Mouse (Mus musculus) spleen, adult 2 months (tissue): ENCODE measurements around the gene Megf6. TPM values are rescaled to one million over a fixed set of nuclear protein-coding genes. Genes with fewer than 3 reads are reported as not detected.

Experiments used
- DNase-seq, 2 experiments: peaks; one replicate each; pipeline versions ENCODE4 v3.0.0 to v3.0.0-alpha.2; 2012 to 2021; ENCODE audit warnings: low spot score in 2 of 2, low read depth in 1 of 2
- H3K27ac ChIP-seq: fragments of 200-500 bp; 2 replicates; pipeline ENCODE4 v1.5.1; 2012; ENCODE audit warnings: low read length, inconsistent platforms; ENCODE audit not compliant: insufficient read depth
- H3K27me3 ChIP-seq: fragments of 200-500 bp; 2 replicates; pipeline ENCODE4 v1.6.1; 2012; ENCODE audit warnings: mild to moderate bottlenecking, moderate library complexity, low read length, inconsistent platforms; ENCODE audit not compliant: control insufficient read depth, insufficient read depth
- H3K36me3 ChIP-seq: fragments of 200-500 bp; 2 replicates; pipeline ENCODE4 v1.6.1; 2012; ENCODE audit warnings: mild to moderate bottlenecking, low read length, inconsistent platforms; ENCODE audit not compliant: control insufficient read depth, insufficient read depth
- H3K4me1 ChIP-seq: fragments of 200-500 bp; 2 replicates; pipeline ENCODE4 v1.6.1; 2011; ENCODE audit warnings: inconsistent platforms; ENCODE audit not compliant: control insufficient read depth, insufficient read depth, insufficient read length
- H3K4me3 ChIP-seq: fragments of 200-500 bp; 2 replicates; pipeline ENCODE4 v1.5.1; 2011; ENCODE audit warnings: mild to moderate bottlenecking, inconsistent platforms; ENCODE audit not compliant: insufficient read depth, insufficient read length; ENCODE audit errors: extremely low read depth
- CTCF ChIP-seq: fragments of 200-500 bp; IDR thresholded peaks from 2 replicates; pipeline ENCODE4 v1.5.1; 2011; ENCODE audit warnings: mild to moderate bottlenecking, inconsistent platforms; ENCODE audit not compliant: insufficient read depth, insufficient read length, insufficient replicate concordance; ENCODE audit errors: extremely low read depth
- POLR2A ChIP-seq: fragments of 200-500 bp; IDR thresholded peaks from 2 replicates; pipeline ENCODE4 v1.6.1; 2011; ENCODE audit warnings: low read depth, low read length, inconsistent platforms
- WGBS: fragments of 180-500 bp; shearing (Covaris S2); methylation state at CpG from one replicate; pipeline ENCODE4 v1.1.7; 2018; 5-methylcytosine and 5-hydroxymethylcytosine counted together
- polyA plus RNA-seq: library from polyadenylated mRNA; depleted of rRNA; stranded (reverse); fragments of >200 nt; gene quantifications from 2 replicates; pipeline ENCODE4 v1.2.3, GENCODE M21; 2012

The Megf6 gene
- polyA plus RNA-seq, 1 experiment = 7.4 TPM

- 76% methylated on average over 11 of the region's 11 CpGs for WGBS
- no peak overlapping the region for H3K4me3 ChIP-seq
- no peaks in the 10 kb centered on the region for H3K36me3 ChIP-seq
- no peak for DNase-seq
- H3K4me1 ChIP-seq = no peaks in the 10 kb centered on the region
- no peak for TF ChIP-seq CTCF
- TF ChIP-seq POLR2A = no peak
- no peaks in the 10 kb centered on the region for H3K27me3 ChIP-seq
- no peak overlapping the region for H3K27ac ChIP-seq
Measured at GRCm38 (mm10) chr4:154186002-154186537, 15.5 kb downstream of the Megf6 start.

- Histone ChIP-seq H3K27ac (no peak overlapping the region), H3K4me3 (no peak overlapping the region), H3K4me1 (no peaks in the 10 kb centered on the region), H3K27me3 (no peaks in the 10 kb centered on the region), H3K36me3 (no peaks in the 10 kb centered on the region)
- 6% methylated on average over 8 of the region's 8 CpGs for WGBS
- DNase-seq = no peak
- TF ChIP-seq POLR2A = no peak
Measured at GRCm38 (mm10) chr4:154188948-154189347, 18.4 kb downstream of the Megf6 start.

- WGBS = 88% methylated on average over 6 of the region's 6 CpGs
Measured at GRCm38 (mm10) chr4:154197961-154198360, 27.4 kb downstream of the Megf6 start.

GRCm38 (mm10) chr4:154198377-154198961, 27.9 kb downstream of the Megf6 start:
- Histone ChIP-seq H3K4me3 (no peak overlapping the region), H3K36me3 (no peaks in the 10 kb centered on the region), H3K4me1 (no peaks in the 10 kb centered on the region), H3K27ac (no peak overlapping the region), H3K27me3 (no peaks in the 10 kb centered on the region)
- no peak for TF ChIP-seq POLR2A
- no peak for TF ChIP-seq CTCF
- no peak for DNase-seq
- 78% methylated on average over 7 of the region's 7 CpGs for WGBS

More at GRCm38 (mm10) chr4:154197961-154198360, 27.4 kb downstream of the Megf6 start:
- no peak for TF ChIP-seq CTCF
- TF ChIP-seq POLR2A = no peak
- H3K36me3 ChIP-seq = no peaks in the 10 kb centered on the region
- no peak overlapping the region for H3K27ac ChIP-seq
- DNase-seq = no peak
- H3K4me1 ChIP-seq = no peaks in the 10 kb centered on the region
- no peaks in the 10 kb centered on the region for H3K27me3 ChIP-seq
- H3K4me3 ChIP-seq = no peak overlapping the region

GRCm38 (mm10) chr4:154201511-154201910, 31.0 kb downstream of the Megf6 start:
- 90% methylated on average over 5 of the region's 5 CpGs for whole genome bisulfite sequencing
- Histone ChIP-seq H3K4me3 (no peak overlapping the region), H3K4me1 (no peaks in the 10 kb centered on the region), H3K27ac (no peak overlapping the region), H3K27me3 (no peaks in the 10 kb centered on the region), H3K36me3 (no peaks in the 10 kb centered on the region)
- no peak for TF ChIP-seq CTCF
- TF ChIP-seq POLR2A = no peak
- no peak for DNase-seq

- no peak for DNase-seq
- 83% methylated on average over 7 of the region's 7 CpGs for WGBS
- TF ChIP-seq POLR2A (no peak), CTCF (no peak)
- H3K4me3 ChIP-seq = no peak overlapping the region
- H3K27me3 ChIP-seq = no peaks in the 10 kb centered on the region
- H3K27ac ChIP-seq = no peak overlapping the region
- H3K36me3 ChIP-seq = no peaks in the 10 kb centered on the region
- no peaks in the 10 kb centered on the region for H3K4me1 ChIP-seq
Measured at GRCm38 (mm10) chr4:154204532-154204931, 34.0 kb downstream of the Megf6 start.

GRCm38 (mm10) chr4:154205392-154205791, 34.9 kb downstream of the Megf6 start:
- H3K4me3 ChIP-seq = no peak overlapping the region
- no peak for TF ChIP-seq CTCF
- no peak for TF ChIP-seq POLR2A
- DNase-seq = no peak
- no peaks in the 10 kb centered on the region for H3K27me3 ChIP-seq
- no peak overlapping the region for H3K27ac ChIP-seq
- 64% methylated on average over 5 of the region's 5 CpGs for WGBS
- no peaks in the 10 kb centered on the region for H3K36me3 ChIP-seq
- H3K4me1 ChIP-seq = no peaks in the 10 kb centered on the region
